Mouse (Mus musculus): Measurements from ENCODE around the gene 1700123L14Rik. TPM values are rescaled to one million over a fixed set of nuclear protein-coding genes. Genes with fewer than 3 reads are reported as not detected.

Gene 1700123L14Rik
- polyA plus RNA-seq, 1 experiment from 2014 or later: not detected

GRCm38 (mm10) chr6:96167031-96167430, 988 bp upstream of the 1700123L14Rik start:
- Histone ChIP-seq H3K9me3 (replicated peaks; ENCODE audit: low read length) (no peaks in the 10 kb centered on the region), H3K27me3 (ENCODE audit: insufficient read depth, low read length) (no peaks in the 10 kb centered on the region), H3K4me2 (ENCODE audit: low read length) (no peak overlapping the region), H3K9ac (ENCODE audit: low read depth, low read length) (no peak overlapping the region), H3K4me1 (replicated peaks; ENCODE audit: insufficient read depth, low read length) (no peaks in the 10 kb centered on the region), H3K4me3 (replicated peaks; ENCODE audit: low read depth, low read length) (no peak overlapping the region), H3K27ac (no peak overlapping the region), H3K36me3 (ENCODE audit: insufficient read depth, low read length) (no peaks in the 10 kb centered on the region)
- ATAC-seq (replicated peaks; ENCODE audit: low FRiP score, low read depth) (no peak), DNase-seq (ENCODE audit: low spot score) (no peak)
- TF ChIP-seq CTCF (IDR thresholded peaks at IDR 0.05; ENCODE audit: low read depth): no peak

DNA sequence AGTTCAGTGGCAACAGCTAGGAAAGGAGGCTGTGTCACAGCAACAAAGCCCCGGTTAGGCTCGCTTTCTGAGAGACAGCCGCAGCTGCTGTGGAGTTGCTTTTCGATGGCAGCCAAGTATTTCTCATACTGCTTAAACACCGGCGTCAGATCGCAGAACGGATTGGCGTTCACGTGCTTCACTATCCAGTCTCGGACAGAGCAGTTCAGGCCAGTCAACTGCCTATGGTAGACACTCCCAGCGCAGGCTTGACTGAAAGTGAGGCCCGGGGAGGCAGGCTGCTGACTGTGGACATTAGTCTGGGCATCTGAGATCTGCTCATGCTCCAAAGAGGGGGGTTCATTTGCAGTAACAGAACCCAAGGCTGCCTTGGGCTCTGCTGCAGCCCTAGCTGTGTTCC, 640 bp downstream of the 1700123L14Rik start:
- H3K27ac ChIP-seq: no peak overlapping the region
- H3K4me2 ChIP-seq (ENCODE audit: low read length): no peak overlapping the region
- WGBS: 92% methylated on average over 13 of the region's 13 CpGs
- no peaks in the 10 kb centered on the region for H3K4me1 ChIP-seq (replicated peaks; ENCODE audit: insufficient read depth, low read length)
- H3K9ac ChIP-seq (ENCODE audit: low read depth, low read length): no peak overlapping the region
- no peak for DNase-seq (ENCODE audit: low spot score)
- no peak for TF ChIP-seq CTCF (IDR thresholded peaks at IDR 0.05; ENCODE audit: low read depth)
- no peaks in the 10 kb centered on the region for H3K27me3 ChIP-seq (ENCODE audit: insufficient read depth, low read length)
- ATAC-seq (replicated peaks; ENCODE audit: low FRiP score, low read depth): no peak
- no peak overlapping the region for H3K4me3 ChIP-seq (replicated peaks; ENCODE audit: low read depth, low read length)
- H3K36me3 ChIP-seq (ENCODE audit: insufficient read depth, low read length): no peaks in the 10 kb centered on the region
- H3K9me3 ChIP-seq (replicated peaks; ENCODE audit: low read length): no peaks in the 10 kb centered on the region

DNA sequence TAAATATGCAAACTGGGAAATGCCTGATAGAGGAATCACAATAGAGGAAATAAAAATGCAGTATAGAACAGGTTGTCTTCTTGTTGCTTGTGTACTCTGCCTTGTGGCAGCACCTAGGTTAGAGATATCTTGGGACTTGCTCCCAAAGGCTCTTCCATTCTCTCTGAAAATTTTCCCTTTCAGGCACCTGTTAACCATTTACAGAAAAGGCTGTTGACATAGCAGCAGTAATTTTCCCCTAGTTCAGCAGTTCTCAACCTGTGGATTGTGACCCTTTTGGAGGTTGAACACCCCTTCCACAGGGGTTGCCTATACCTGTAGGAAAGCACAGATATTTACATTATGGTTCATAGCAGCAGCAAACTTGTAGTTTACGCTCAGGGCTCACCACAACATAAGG, 22.7 kb downstream of the 1700123L14Rik start:
- Histone ChIP-seq H3K4me3 (replicated peaks; ENCODE audit: low read depth, low read length) (no peak overlapping the region), H3K27me3 (ENCODE audit: insufficient read depth, low read length) (no peaks in the 10 kb centered on the region), H3K36me3 (ENCODE audit: insufficient read depth, low read length) (no peaks in the 10 kb centered on the region), H3K27ac (no peak overlapping the region), H3K9me3 (replicated peaks; ENCODE audit: low read length) (no peaks in the 10 kb centered on the region), H3K9ac (ENCODE audit: low read depth, low read length) (no peak overlapping the region), H3K4me1 (replicated peaks; ENCODE audit: insufficient read depth, low read length) (no peaks in the 10 kb centered on the region), H3K4me2 (ENCODE audit: low read length) (no peak overlapping the region)
- no peak for TF ChIP-seq CTCF (IDR thresholded peaks at IDR 0.05; ENCODE audit: low read depth)
- 85% methylated on average over 1 of the region's 1 CpGs for WGBS
- no peak for DNase-seq (ENCODE audit: low spot score)
- ATAC-seq (replicated peaks; ENCODE audit: low FRiP score, low read depth): no peak

DNA sequence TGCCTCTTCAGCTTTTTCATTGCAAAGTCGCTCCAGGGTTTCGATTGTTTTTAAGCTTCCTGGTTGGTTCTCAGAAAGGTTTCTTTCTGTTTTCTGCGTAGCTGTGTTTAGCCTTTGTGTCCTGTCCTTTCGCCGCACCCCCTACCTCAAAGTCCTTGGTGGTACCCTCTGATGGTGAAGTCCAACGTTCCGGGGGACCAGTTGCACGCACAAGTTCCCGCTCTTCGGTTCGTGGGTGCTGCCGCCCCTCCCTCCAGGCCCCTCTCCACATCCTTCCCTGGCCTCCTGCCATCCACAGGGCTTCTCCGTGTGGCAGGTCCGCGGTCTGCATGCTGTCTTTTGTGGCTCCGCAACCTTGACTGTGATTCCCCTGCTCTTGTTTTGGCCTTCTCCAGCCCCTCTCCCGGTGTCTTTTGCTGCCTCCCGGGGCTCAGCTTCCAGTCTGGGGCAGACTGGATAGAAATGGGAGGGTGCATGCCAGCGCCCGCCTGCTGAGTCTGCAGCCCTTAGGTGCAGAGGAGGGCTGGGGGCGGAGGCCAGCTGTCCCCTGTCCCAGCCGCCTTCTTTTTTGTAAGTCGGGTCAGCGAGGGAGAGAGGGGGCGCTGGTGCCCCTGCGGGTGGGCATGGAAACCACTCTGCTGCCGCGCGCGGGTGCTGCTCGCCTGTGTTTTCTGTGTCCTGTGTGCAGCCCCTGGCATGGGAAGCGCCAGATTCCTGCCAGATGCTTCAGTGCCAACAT, 49.3 kb downstream of the 1700123L14Rik start:
- DNase-seq (ENCODE audit: low spot score) (peak; percentile 67), ATAC-seq (replicated peaks; ENCODE audit: low FRiP score, low read depth) (peak; percentile 70)
- no peaks in the 10 kb centered on the region for H3K9me3 ChIP-seq (replicated peaks; ENCODE audit: low read length)
- peak overlapping the region; percentile 94 for H3K4me2 ChIP-seq (ENCODE audit: low read length)
- no peaks in the 10 kb centered on the region for H3K27me3 ChIP-seq (ENCODE audit: insufficient read depth, low read length)
- peak overlapping the region; percentile 65 for H3K9ac ChIP-seq (ENCODE audit: low read depth, low read length)
- H3K4me3 ChIP-seq (replicated peaks; ENCODE audit: low read depth, low read length): peak overlapping the region; percentile 74
- no peak overlapping the region for H3K27ac ChIP-seq
- H3K36me3 ChIP-seq (ENCODE audit: insufficient read depth, low read length): no peaks in the 10 kb centered on the region
- 1% methylated on average over 32 of the region's 32 CpGs for WGBS
- TF ChIP-seq CTCF (IDR thresholded peaks at IDR 0.05; ENCODE audit: low read depth): peak; percentile 41; the same call in 1 of the 2 replicates
- peaks cover 6% of the 10 kb centered on the region for H3K4me1 ChIP-seq (replicated peaks; ENCODE audit: insufficient read depth, low read length)

DNA sequence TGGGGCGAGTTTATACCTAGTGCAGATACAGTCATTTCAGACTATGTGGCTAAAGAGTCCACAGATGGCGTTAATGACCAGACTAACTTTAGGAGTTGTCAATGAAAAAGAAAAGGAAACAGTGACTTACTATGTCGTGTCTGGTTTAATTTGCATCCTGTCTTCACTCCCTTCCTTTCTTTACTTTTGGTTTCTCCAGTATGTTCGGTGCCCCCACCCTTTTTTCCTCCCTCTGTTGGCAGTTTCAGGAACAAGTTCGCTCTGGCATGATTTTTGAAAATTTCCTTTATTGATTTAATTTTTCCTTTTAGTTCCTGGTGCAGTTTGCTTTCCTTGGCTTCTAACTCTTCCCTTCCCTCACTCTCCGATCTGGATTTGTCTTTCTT, 49.9 kb downstream of the 1700123L14Rik start:
- Histone ChIP-seq H3K4me3 (replicated peaks; ENCODE audit: low read depth, low read length) (peak overlapping the region; percentile 74), H3K4me1 (replicated peaks; ENCODE audit: insufficient read depth, low read length) (peaks cover 6% of the 10 kb centered on the region), H3K9me3 (replicated peaks; ENCODE audit: low read length) (no peaks in the 10 kb centered on the region), H3K36me3 (ENCODE audit: insufficient read depth, low read length) (no peaks in the 10 kb centered on the region), H3K27me3 (ENCODE audit: insufficient read depth, low read length) (no peaks in the 10 kb centered on the region), H3K9ac (ENCODE audit: low read depth, low read length) (peak overlapping the region; percentile 65), H3K4me2 (ENCODE audit: low read length) (peak overlapping the region; percentile 94), H3K27ac (no peak overlapping the region)
- ATAC-seq (replicated peaks; ENCODE audit: low FRiP score, low read depth) (no peak), DNase-seq (ENCODE audit: low spot score) (peak; percentile 67)
- peak; percentile 27; the same call in 1 of the 2 replicates for TF ChIP-seq CTCF (IDR thresholded peaks at IDR 0.05; ENCODE audit: low read depth)
- 3% methylated on average over 6 of the region's 6 CpGs for WGBS

Other genes with a start within 250 kb of the 1700123L14Rik start
- gene Fam19a1, start 53.1 kb downstream of the 1700123L14Rik start, polyA plus RNA-seq (2015; fragmentation: Nextera tagmentation; extraction: Ambion mirVana): 3.6 and 3.8 TPM in 2 replicates